Mouse (Mus musculus) gastrocnemius, postnatal 4 days (tissue): Measurements from ENCODE around the gene Tubb2a. TPM values are rescaled to one million over a fixed set of nuclear protein-coding genes. Genes with fewer than 3 reads are reported as not detected.

Experiments
- total RNA-seq, 2 experiments: library from RNA; stranded (reverse); gene quantifications; 2 replicates each; pipeline ENCODE4 v1.2.3; 2021

The Tubb2a gene
- total RNA-seq, 2 experiments from 2014 or later = 99.9 to 117 TPM

Other genes starting within 250 kb of the Tubb2a start
- gene Serpinb6e, start 234.6 kb downstream of the Tubb2a start, total RNA-seq = not detected
- gene Serpinb6c, start 172.3 kb downstream of the Tubb2a start, total RNA-seq = under 1 TPM; 0.26 to 0.42 TPM
- gene Nqo2, start 113.3 kb downstream of the Tubb2a start, total RNA-seq = 10 to 100 TPM; 13.7 to 16.0 TPM
- gene Ripk1, start 75.6 kb downstream of the Tubb2a start, total RNA-seq = 10 to 100 TPM; 15.0 to 17.2 TPM
- gene Serpinb6a, start 75.2 kb downstream of the Tubb2a start, total RNA-seq = 10 to 100 TPM; 77.8 to 80.1 TPM
- 10 to 100 TPM; 23.2 to 34.9 TPM for gene Bphl, start 40.4 kb downstream of the Tubb2a start, total RNA-seq
- gene Tubb2b, start 52.5 kb upstream of the Tubb2a start, total RNA-seq = 10 to 100 TPM; 74.8 to 91.5 TPM
- gene Psmg4, start 85.0 kb upstream of the Tubb2a start, total RNA-seq = 10 to 100 TPM; 38.1 to 41.7 TPM